Mouse (Mus musculus) G1E (cell line): Measurements from ENCODE around the gene Aspdh. TPM values are rescaled to one million over a fixed set of nuclear protein-coding genes. Genes with fewer than 3 reads are reported as not detected.
A peak's percentile ranks its signal among the peaks of the same experiment; 100 is the strongest.

Source experiments
- ATAC-seq: 2 replicates; pipeline ENCODE4 v1.8.0; 2016; ENCODE audit warnings: mild to moderate bottlenecking; ENCODE audit not compliant: insufficient number of reproducible peaks, poor library complexity, low FRiP score, severe bottlenecking; ENCODE audit errors: extremely low read depth
- DNase-seq: peaks from one replicate; pipeline ENCODE4 v3.0.0; 2012; ENCODE audit warnings: low spot score
- H3K27me3 ChIP-seq: 2 replicates; pipeline ENCODE4 v1.6.1; 2012; ENCODE audit warnings: mild to moderate bottlenecking, low read length, inconsistent platforms; ENCODE audit not compliant: insufficient read depth
- H3K36me3 ChIP-seq: replicated peaks from 2 replicates; pipeline ENCODE3; 2012; ENCODE audit warnings: mild to moderate bottlenecking, inconsistent platforms
- H3K4me1 ChIP-seq: 2 replicates; pipeline ENCODE4 v1.6.1; 2012; ENCODE audit warnings: low read depth, low read length, inconsistent platforms, mixed read lengths; ENCODE audit not compliant: insufficient read depth
- H3K4me3 ChIP-seq: 2 replicates; pipeline ENCODE4 v1.5.1; 2012; ENCODE audit warnings: low read depth, mild to moderate bottlenecking, inconsistent platforms, low read length, moderate library complexity, mixed read lengths
- H3K9me3 ChIP-seq: replicated peaks from 2 replicates; pipeline ENCODE4 v1.6.1; 2012; ENCODE audit warnings: inconsistent platforms
- CTCF ChIP-seq: IDR thresholded peaks from 2 replicates; pipeline ENCODE4 v1.5.1; 2012; ENCODE audit warnings: low read depth, low read length, inconsistent platforms, mixed read lengths
- GATA1 ChIP-seq: IDR thresholded peaks from 2 replicates; pipeline ENCODE4 v1.6.1; 2012; ENCODE audit warnings: borderline replicate concordance, low read length, inconsistent platforms, mixed read lengths
- GATA2 ChIP-seq: IDR thresholded peaks from 2 replicates; pipeline ENCODE4 v1.6.1; 2012; ENCODE audit warnings: low read depth, low read length, inconsistent platforms, borderline replicate concordance
- POLR2AphosphoS5 ChIP-seq: IDR thresholded peaks from 2 replicates; pipeline ENCODE4 v1.6.1; 2012; ENCODE audit warnings: low read depth, low read length, inconsistent platforms; ENCODE audit not compliant: insufficient replicate concordance
- TAL1 ChIP-seq: conservative IDR thresholded peaks from 2 replicates; pipeline ENCODE4 v1.6.1; 2012; ENCODE audit warnings: low read depth, low read length, inconsistent platforms, mixed read lengths
- polyA plus RNA-seq: library from polyadenylated mRNA; stranded (reverse); fragments of >175 nt; gene quantifications from 2 replicates; pipeline ENCODE4 v1.2.3, GENCODE M21; 2012
- total RNA-seq, 2 experiments: library from RNA; stranded (forward) in 1 of 2; stranded (reverse) in 1 of 2; fragments of 200-1000 nt in 1 of 2; fragments of >200 nt in 1 of 2; fragmentation: Nextera tagmentation in 1 of 2; gene quantifications; 2 replicates each; pipeline ENCODE4 v1.2.3; 2014 to 2017

Gene Aspdh
- total and polyA plus RNA-seq, 3 experiments: not detected

DNA sequence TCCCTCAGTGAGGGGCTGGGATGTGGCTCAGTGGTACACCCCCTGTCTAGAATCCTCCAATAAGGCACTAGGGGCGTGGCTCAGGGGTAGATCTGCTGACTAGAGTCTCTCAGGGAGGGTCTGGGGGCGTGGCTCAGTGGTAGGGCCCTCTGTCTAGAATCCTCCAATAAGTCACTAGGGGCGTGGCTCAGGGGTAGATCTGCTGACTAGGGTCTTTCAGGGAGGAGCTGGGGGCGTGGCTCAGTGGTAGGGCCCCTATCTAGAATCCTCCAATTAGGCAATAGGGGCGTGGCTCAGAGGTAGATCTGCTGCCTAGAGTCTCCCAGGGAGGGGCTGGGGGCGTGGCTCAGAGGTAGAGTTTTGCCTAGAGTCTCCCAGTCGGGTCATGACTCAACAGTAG is 31.8 kb upstream of the Aspdh start:
- H3K4me1 ChIP-seq: peaks cover 6% of the 10 kb centered on the region
- no peaks in the 10 kb centered on the region for H3K36me3 ChIP-seq
- H3K27me3 ChIP-seq: peaks cover 26% of the 10 kb centered on the region
- DNase-seq (no peak), ATAC-seq (peak; percentile 49; the same call in 1 of the 2 replicates)
- no peak for TF ChIP-seq POLR2AphosphoS5
- TF ChIP-seq GATA1: no peak
- no peak for TF ChIP-seq GATA2
- TF ChIP-seq TAL1: no peak
- TF ChIP-seq CTCF: no peak
- H3K4me3 ChIP-seq: no peak overlapping the region
- no peaks in the 10 kb centered on the region for H3K9me3 ChIP-seq

DNA sequence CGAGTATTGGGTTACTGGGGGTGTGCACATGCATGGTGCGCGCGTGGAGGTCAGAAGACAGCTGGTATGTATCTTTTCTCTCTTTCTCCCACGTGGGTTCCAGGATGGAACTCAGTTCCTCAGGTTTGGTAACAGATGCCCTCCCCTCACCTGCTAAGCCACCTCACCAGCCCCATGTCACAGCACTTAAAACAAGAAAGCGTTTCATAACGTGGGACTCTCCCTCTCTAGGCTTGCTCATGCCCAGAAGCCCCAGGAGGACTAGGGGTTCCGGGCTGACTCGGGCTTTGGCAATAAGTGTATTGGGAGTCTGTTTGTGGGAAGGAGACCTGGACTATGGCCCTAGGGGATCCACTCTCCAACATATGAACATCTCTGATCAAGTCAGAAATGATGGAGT is 31.1 kb upstream of the Aspdh start:
- H3K4me1 ChIP-seq: peaks cover 6% of the 10 kb centered on the region
- no peak overlapping the region for H3K4me3 ChIP-seq
- TF ChIP-seq TAL1: no peak
- no peak for TF ChIP-seq GATA1
- no peak for TF ChIP-seq POLR2AphosphoS5
- TF ChIP-seq GATA2: no peak
- no peak for TF ChIP-seq CTCF
- no peaks in the 10 kb centered on the region for H3K9me3 ChIP-seq
- DNase-seq (no peak), ATAC-seq (no peak)
- H3K27me3 ChIP-seq: peaks cover 25% of the 10 kb centered on the region
- H3K36me3 ChIP-seq: no peaks in the 10 kb centered on the region

DNA sequence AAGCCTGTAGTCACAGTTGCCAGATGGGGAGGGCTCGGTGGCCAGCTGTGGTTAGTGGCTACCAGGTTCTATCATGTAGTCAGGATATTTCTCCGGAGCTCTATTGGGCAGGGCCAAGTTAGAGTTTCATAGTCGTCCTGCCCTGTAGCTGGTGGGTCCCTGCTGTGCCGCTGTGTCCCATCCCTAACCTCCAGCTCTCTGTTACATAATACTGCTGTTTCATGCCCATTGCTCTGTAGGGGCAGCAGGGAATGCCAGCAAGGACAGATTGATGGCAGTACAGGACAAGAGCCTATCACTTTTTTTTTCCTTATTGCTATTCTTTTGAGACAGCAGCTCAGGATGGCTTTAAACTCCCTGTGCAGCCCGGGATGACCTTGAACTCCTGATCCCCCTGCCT is 29.4 kb upstream of the Aspdh start:
- Histone ChIP-seq H3K4me1 (peaks cover 6% of the 10 kb centered on the region), H3K4me3 (no peak overlapping the region), H3K27me3 (peaks cover 26% of the 10 kb centered on the region), H3K36me3 (no peaks in the 10 kb centered on the region), H3K9me3 (no peaks in the 10 kb centered on the region)
- TF ChIP-seq GATA2 (no peak), POLR2AphosphoS5 (no peak), TAL1 (no peak), CTCF (no peak), GATA1 (no peak)
- DNase-seq: no peak
- ATAC-seq: no peak

DNA sequence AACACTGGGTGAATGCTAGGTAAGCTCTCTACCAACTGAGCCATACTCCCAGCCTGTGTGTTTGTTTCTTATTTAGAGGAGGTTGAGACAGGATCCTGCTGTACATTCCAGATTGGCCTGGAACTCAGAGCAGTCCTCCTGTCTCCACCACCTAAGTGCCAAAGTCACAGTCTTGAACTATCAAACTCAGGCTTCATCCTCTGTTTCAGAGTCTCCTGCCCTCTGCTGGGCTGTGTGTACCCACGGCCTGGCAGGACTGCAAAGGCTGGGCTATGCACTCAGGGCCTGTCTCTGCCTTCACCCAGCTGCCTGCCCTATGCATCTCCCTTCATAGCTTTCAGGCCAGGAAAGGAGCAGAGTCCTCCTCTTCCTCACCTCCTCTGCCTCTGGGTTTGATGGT is 28.9 kb upstream of the Aspdh start:
- Histone ChIP-seq H3K4me3 (no peak overlapping the region), H3K4me1 (peaks cover 6% of the 10 kb centered on the region), H3K27me3 (peaks cover 22% of the 10 kb centered on the region), H3K9me3 (no peaks in the 10 kb centered on the region), H3K36me3 (no peaks in the 10 kb centered on the region)
- ATAC-seq (no peak), DNase-seq (no peak)
- TF ChIP-seq POLR2AphosphoS5: no peak
- no peak for TF ChIP-seq TAL1
- TF ChIP-seq GATA1: no peak
- no peak for TF ChIP-seq CTCF
- TF ChIP-seq GATA2: no peak

DNA sequence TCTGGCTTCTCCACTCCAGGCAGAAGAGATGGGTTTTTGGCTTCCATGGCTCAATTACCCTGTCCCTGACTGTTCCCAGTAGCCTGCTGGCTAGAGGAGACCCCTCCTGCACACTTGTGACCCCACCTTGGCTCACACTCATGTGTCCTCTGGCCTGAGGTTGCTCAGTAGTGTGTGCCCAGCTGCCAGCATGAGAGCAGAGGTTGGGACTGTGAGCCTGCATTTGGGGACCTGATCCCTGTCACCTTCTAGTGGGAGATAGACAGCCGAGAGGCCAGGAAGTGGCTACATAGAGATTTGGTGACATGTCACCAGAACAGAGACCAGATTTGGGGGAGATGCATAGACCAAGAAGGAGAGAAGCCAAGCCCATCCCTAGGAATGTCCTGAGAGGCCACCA is 28.0 kb upstream of the Aspdh start:
- TF ChIP-seq GATA1 (no peak), CTCF (no peak), TAL1 (no peak), POLR2AphosphoS5 (no peak), GATA2 (no peak)
- peaks cover 29% of the 10 kb centered on the region for H3K27me3 ChIP-seq
- no peaks in the 10 kb centered on the region for H3K9me3 ChIP-seq
- DNase-seq (no peak), ATAC-seq (no peak)
- H3K4me1 ChIP-seq: peaks cover 6% of the 10 kb centered on the region
- H3K4me3 ChIP-seq: no peak overlapping the region
- H3K36me3 ChIP-seq: no peaks in the 10 kb centered on the region

DNA sequence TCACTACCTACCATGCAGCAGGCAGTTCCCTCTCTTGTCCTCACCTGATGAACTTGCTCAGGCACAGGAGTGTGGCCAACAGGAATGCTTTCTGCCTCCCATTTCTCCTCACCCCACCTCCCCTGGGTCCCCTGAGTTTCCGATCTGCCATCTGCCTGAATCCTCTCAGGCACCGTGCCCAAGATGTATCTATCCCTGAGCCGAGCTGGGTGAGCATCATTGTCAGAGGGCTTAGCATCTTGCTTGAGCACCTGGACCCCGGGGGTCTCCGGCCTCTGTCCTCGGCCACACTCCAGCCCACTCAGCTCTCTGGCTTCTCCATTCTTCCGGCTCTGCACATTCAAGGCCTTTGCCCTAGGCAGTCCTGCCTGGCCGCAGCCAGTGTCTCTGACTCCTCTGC is 27.3 kb upstream of the Aspdh start:
- ATAC-seq: no peak
- Histone ChIP-seq H3K4me3 (no peak overlapping the region), H3K27me3 (peaks cover 34% of the 10 kb centered on the region), H3K9me3 (no peaks in the 10 kb centered on the region), H3K4me1 (peaks cover 6% of the 10 kb centered on the region), H3K36me3 (no peaks in the 10 kb centered on the region)
- DNase-seq: no peak
- TF ChIP-seq GATA2 (no peak), GATA1 (no peak), CTCF (no peak), TAL1 (no peak)

DNA sequence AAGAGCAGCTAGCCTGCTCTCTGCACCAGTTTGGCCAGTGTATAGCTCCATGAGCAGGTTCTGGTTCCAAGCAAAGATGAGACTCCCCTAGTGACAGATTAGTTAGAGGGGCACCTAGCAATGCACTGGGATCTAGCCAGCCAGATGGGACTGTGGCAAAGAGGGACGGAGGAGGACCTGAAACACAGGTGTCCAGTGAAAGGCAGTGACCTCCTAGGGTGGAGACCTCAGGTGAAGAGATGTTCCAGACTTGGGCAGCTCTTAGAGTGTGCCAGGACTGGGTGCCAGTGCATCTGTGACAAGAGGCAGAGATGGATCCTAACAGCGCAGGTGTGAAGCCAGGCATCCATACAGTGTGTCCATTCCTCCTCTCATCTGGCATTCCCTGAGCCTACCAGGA is 25.5 kb upstream of the Aspdh start:
- TF ChIP-seq GATA2 (no peak), TAL1 (no peak), CTCF (no peak), POLR2AphosphoS5 (no peak), GATA1 (no peak)
- H3K27me3 ChIP-seq: peaks cover 43% of the 10 kb centered on the region
- ATAC-seq: no peak

More for the DNA sequence above, 25.5 kb upstream of the Aspdh start:
- DNase-seq: no peak
- Histone ChIP-seq H3K4me3 (no peak overlapping the region), H3K4me1 (no peaks in the 10 kb centered on the region; the same call in 1 of the 2 replicates), H3K9me3 (no peaks in the 10 kb centered on the region), H3K36me3 (no peaks in the 10 kb centered on the region)
